Mouse (Mus musculus) neural tube, embryonic 13.5 days (tissue): ENCODE measurements around the gene Pkhd1. TPM values are rescaled to one million over a fixed set of nuclear protein-coding genes. Genes with fewer than 3 reads are reported as not detected.

ENCODE experiments used
- ATAC-seq: fragments of 200-750 bp; cut with Nextera tagmentation; 2 replicates; pipeline ENCODE4 v1.8.0; 2017; ENCODE audit warnings: low read depth, mild to moderate bottlenecking, moderate TSS enrichment, moderate library complexity
- H3K27ac ChIP-seq: fragments of 300-500 bp; sonication (generic); replicated peaks from 2 replicates; pipeline ENCODE4 v1.5.1; 2015; ENCODE audit warnings: moderate library complexity, mild to moderate bottlenecking, inconsistent platforms
- H3K27me3 ChIP-seq: fragments of 300-500 bp; sonication (generic); 2 replicates; pipeline ENCODE4 v1.6.1; 2015; ENCODE audit warnings: mild to moderate bottlenecking, inconsistent platforms
- H3K36me3 ChIP-seq: fragments of 300-500 bp; sonication (generic); 2 replicates; pipeline ENCODE4 v1.6.1; 2015; ENCODE audit warnings: mild to moderate bottlenecking, inconsistent platforms
- H3K4me1 ChIP-seq: fragments of 300-500 bp; sonication (generic); replicated peaks from 2 replicates; pipeline ENCODE4 v1.6.1; 2015; ENCODE audit warnings: inconsistent platforms
- H3K4me2 ChIP-seq: fragments of 300-500 bp; sonication (generic); 2 replicates; pipeline ENCODE4 v1.6.1; 2015; ENCODE audit warnings: inconsistent platforms, mild to moderate bottlenecking, moderate library complexity
- H3K4me3 ChIP-seq: fragments of 300-500 bp; sonication (generic); 2 replicates; pipeline ENCODE4 v1.5.1; 2015; ENCODE audit warnings: mild to moderate bottlenecking, inconsistent platforms
- H3K9ac ChIP-seq: fragments of 300-500 bp; sonication (generic); 2 replicates; pipeline ENCODE4 v1.6.1; 2015; ENCODE audit warnings: moderate library complexity, mild to moderate bottlenecking, inconsistent platforms
- H3K9me3 ChIP-seq: fragments of 300-500 bp; sonication (generic); 2 replicates; pipeline ENCODE4 v1.6.1; 2016; ENCODE audit warnings: inconsistent platforms
- WGBS: fragments of 180-500 bp; shearing (Covaris S2); methylation state at CpG from one replicate; pipeline ENCODE4 v1.1.7; 2015; 5-methylcytosine and 5-hydroxymethylcytosine counted together
- polyA plus RNA-seq: library from polyadenylated mRNA; unstranded; fragments of >200 nt; fragmentation: Nextera tagmentation; extraction: Ambion mirVana; gene quantifications from 2 replicates; pipeline ENCODE4 v1.2.1, GENCODE M21; 2015

Pkhd1 gene
- 0.03 TPM in 1 of 2 replicates, not detected in the other for polyA plus RNA-seq

DNA sequence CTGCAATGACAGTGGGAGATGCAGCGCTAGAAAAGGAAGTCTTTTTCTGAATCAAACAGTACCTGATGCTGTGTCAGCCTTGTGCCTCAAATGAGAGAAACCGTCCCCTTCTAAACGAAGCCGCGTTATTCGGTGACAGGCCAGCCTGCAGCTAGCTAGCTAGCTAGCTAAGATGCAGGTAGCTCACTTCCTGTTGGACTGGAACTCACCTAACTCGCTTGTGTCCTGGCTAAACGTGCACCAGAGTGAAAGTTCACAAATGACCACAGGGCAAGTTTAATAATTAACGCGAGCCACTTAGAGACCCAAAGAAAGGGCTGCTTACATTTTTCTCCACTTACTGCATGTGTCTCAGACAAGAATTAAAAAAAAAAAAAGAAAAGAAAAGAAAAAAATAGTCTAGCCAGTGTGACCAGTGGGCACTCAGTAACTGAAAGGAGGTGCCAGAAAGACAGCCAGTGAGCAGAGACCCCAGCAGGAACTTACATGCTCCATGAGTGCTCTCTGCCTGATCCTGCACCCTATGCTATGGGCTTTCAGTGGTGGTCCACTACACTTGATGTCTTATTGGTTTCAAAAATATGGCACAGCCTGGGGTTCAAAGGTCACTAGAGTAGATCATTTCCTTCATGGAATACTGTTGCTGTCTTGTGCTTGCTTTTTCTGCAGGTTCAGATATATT is at the start of gene Pkhd1:
Gene Pkhd1, minus strand, starts transcription at position 216 of the 682 bp plus-strand sequence.
- Histone ChIP-seq H3K36me3 (no peaks in the 10 kb centered on the region), H3K9me3 (no peaks in the 10 kb centered on the region), H3K9ac (no peak within 1 kb of the TSS), H3K4me3 (no peak within 1 kb of the TSS), H3K4me1 (no peaks in the 10 kb centered on the region), H3K27ac (no peak within 1 kb of the TSS), H3K27me3 (no peaks in the 10 kb centered on the region), H3K4me2 (no peak within 1 kb of the TSS)
- 79% methylated on average over 10 of the region's 10 CpGs for WGBS
- no peak for ATAC-seq

DNA sequence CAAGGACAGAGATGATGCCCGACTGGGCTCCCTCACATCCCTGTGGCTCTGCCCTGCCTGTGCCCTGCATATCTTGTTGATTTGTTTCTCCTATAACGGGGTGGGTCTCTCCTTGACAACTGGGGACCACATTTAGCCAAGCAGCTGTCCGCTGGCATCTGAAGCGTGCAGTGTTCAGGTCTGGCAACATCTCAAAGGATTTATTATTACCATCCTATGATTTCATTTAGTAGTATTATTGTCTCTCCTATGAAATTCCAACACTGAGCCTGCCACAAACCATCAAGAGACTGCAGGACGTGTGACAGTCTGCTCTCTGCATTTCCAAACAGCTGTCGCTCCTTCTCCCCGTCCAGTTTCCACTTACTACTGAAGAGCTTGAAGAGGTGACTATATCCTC is 49.7 kb upstream of the Pkhd1 start:
- Histone ChIP-seq H3K27me3 (no peaks in the 10 kb centered on the region), H3K9me3 (no peaks in the 10 kb centered on the region), H3K9ac (no peak overlapping the region), H3K4me1 (no peaks in the 10 kb centered on the region), H3K27ac (no peak overlapping the region), H3K36me3 (no peaks in the 10 kb centered on the region), H3K4me2 (no peak overlapping the region), H3K4me3 (no peak overlapping the region)
- ATAC-seq: no peak
- WGBS: 81% methylated on average over 7 of the region's 7 CpGs

DNA sequence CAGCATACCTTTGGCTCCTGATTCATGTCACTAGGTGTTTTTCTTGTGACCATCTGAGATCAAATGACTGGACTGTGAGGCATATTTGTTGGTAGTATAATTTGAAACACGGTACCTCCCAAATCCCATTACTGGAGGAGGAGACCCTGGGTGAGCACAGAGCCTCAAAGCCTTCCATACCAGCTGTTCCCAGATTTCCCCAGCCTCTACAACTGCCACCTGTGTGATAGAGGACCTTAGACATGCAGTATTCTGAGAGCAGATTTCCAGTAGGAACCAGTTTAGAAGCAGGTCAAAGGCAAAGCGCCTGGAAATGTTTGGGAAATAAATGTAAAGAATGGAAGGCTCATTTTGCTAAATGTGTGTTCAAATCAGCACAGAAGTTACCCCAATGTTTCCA is 48.4 kb upstream of the Pkhd1 start:
- no peaks in the 10 kb centered on the region for H3K36me3 ChIP-seq
- no peaks in the 10 kb centered on the region for H3K4me1 ChIP-seq
- no peak overlapping the region for H3K9ac ChIP-seq
- no peaks in the 10 kb centered on the region for H3K27me3 ChIP-seq
- no peaks in the 10 kb centered on the region for H3K9me3 ChIP-seq
- WGBS: 92% methylated on average over 2 of the region's 2 CpGs
- no peak for ATAC-seq
- H3K4me3 ChIP-seq: no peak overlapping the region
- H3K4me2 ChIP-seq: no peak overlapping the region
- H3K27ac ChIP-seq: no peak overlapping the region

DNA sequence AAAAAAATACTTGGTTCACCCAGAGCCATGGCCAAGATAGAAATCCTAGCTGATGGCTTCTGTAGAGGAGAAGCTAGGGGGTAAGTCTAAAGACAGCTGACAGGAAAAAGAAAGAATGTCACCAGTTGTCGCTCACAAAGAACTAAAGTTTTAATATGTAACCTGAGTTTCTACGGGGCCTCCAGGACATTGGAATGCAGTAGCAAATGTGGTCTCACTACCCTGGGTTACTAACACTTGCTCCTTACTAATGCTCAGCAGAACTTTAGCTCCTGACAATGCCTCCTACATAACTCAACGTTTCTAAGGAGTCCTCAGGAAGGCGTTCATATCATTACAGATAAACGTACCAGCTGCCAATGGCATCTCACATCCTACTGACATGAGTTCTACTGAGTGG is 37.2 kb upstream of the Pkhd1 start:
- Histone ChIP-seq H3K9ac (no peak overlapping the region), H3K4me2 (no peak overlapping the region), H3K36me3 (no peaks in the 10 kb centered on the region), H3K4me1 (no peaks in the 10 kb centered on the region), H3K27me3 (no peaks in the 10 kb centered on the region), H3K4me3 (no peak overlapping the region), H3K27ac (no peak overlapping the region), H3K9me3 (no peaks in the 10 kb centered on the region)
- ATAC-seq: no peak
- WGBS: 83% methylated on average over 5 of the region's 5 CpGs

DNA sequence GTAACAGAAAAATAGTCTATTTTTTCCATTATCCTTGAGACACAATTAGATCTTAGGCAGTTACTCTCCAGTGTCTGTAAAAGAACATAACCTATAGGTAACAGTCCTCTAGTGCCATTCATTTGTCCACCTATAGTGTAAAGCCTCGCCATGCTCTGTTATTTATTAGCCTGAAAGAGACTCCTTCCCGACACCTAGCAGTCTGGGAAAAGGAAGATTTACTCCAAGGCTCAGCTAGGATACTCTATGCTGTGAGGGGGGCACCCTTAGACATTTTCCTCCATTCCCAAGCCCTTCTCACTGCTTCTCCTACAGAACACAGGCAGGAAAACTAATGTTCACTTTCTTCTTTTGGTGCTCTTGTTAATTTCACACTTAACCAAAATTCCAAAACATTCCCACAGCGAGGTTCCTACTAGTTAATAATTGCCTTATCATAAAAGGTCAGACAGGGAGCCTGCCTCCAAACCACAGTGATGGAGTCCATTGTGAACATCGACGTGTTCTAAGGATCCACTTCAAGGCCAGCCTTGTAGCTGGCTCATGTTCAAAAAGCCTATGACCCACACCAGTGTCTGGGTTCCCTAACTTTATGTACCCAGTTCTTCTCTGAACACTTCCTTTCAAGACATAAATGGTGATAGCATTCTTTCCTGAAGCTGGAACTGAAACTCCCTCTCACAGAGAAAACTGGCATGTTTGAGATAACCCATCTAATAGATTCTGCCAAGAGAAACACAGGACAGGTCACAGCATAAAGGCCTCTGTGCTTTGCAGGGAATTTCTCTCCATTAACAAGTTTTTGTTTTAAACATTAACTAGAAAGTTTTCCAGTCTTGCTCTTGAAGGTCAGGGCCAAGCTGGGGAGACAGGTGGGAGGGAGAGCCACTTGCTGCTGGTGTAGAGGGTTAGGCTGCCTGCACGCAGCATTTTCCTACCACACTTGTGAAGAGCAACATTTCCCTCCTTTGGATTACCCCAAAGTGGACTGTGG is 35.9 kb upstream of the Pkhd1 start:
- Histone ChIP-seq H3K4me3 (no peak overlapping the region), H3K27me3 (no peaks in the 10 kb centered on the region), H3K9me3 (no peaks in the 10 kb centered on the region), H3K36me3 (no peaks in the 10 kb centered on the region), H3K27ac (no peak overlapping the region), H3K9ac (no peak overlapping the region), H3K4me2 (no peak overlapping the region), H3K4me1 (no peaks in the 10 kb centered on the region)
- ATAC-seq: no peak
- WGBS: 68% methylated on average over 6 of the region's 6 CpGs

DNA sequence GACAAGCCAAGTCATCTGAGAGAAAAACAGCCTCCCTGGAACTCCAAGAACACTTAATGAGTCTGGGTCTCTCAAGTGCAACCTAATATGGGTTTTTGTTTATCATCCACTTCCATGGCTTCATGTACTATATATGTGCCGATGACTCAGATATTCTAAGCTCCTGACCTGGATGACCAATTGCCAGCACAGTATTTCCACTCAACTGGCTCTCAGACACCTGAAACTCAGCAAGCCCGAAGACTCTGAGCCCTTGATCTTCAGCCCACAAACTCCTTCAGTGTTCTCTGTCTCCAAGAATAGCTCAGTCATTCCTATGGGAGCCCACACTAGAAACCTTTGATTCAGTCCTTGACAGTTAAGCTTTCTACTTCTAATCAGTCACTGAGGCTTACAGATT is 17.0 kb upstream of the Pkhd1 start:
- H3K27me3 ChIP-seq: no peaks in the 10 kb centered on the region

DNA sequence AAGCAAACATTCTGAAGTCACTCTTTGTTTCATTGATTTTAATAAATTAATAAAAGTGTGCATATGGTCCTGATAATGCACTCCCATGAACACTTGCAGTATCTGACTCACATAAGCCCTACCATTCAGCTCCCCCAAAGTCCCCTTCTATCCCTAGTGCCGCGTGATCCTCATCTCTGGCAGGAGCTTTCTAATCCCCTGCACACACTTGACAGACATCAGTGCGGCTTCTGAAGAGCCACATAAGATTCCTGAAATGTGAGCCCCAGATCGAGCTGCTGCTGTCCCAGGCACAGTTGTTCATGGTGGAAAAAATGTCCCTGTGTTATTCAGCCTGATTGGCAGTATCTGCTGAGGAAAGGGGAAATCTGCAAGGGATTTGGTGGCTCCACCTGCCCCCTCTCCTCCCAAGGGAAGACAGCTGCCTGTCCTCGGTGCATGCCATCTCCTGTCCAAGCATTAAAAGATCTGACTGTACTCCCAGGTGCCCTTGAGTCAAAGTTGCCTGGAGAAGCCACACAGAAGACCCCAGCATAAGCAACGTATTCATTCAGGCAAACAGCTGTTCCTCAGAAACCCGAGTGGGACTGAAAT is 15.5 kb upstream of the Pkhd1 start:
- Histone ChIP-seq H3K4me1 (no peaks in the 10 kb centered on the region), H3K4me3 (no peak overlapping the region), H3K27ac (no peak overlapping the region), H3K9me3 (no peaks in the 10 kb centered on the region), H3K27me3 (no peaks in the 10 kb centered on the region), H3K36me3 (no peaks in the 10 kb centered on the region), H3K4me2 (no peak overlapping the region), H3K9ac (no peak overlapping the region)
- WGBS: 83% methylated on average over 7 of the region's 7 CpGs
- ATAC-seq: no peak

More for the DNA sequence above, 17.0 kb upstream of the Pkhd1 start:
- no peaks in the 10 kb centered on the region for H3K4me1 ChIP-seq
- no peak overlapping the region for H3K27ac ChIP-seq
- no peaks in the 10 kb centered on the region for H3K9me3 ChIP-seq
- H3K9ac ChIP-seq: no peak overlapping the region
- no peak overlapping the region for H3K4me3 ChIP-seq
- no peaks in the 10 kb centered on the region for H3K36me3 ChIP-seq
- H3K4me2 ChIP-seq: no peak overlapping the region
- WGBS: 95% methylated on average over 2 of the region's 2 CpGs
- no peak for ATAC-seq

DNA sequence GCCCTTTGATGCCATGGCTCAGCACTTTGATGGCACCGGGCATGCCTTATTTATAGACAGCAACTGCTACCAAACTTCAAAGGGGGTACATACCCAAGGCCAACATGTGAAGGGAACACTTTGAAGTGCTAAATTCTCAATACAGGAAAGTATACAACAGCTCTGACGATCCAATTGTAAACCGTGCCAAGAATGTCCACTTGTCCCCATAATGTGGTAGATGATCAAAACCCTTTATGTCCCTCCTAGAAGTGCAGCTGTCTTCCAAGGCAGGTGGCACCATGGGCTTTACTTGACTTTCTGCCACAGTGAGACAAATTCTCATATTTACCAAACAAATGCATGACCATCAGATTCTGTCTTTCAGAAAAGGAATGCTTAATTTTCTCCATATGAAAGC is 6.7 kb upstream of the Pkhd1 start:
- Histone ChIP-seq H3K9ac (no peak overlapping the region), H3K27me3 (no peaks in the 10 kb centered on the region), H3K4me1 (no peaks in the 10 kb centered on the region), H3K36me3 (no peaks in the 10 kb centered on the region), H3K27ac (no peak overlapping the region), H3K4me3 (no peak overlapping the region), H3K4me2 (no peak overlapping the region), H3K9me3 (no peaks in the 10 kb centered on the region)
- 90% methylated on average over 3 of the region's 3 CpGs for WGBS
- no peak for ATAC-seq

DNA sequence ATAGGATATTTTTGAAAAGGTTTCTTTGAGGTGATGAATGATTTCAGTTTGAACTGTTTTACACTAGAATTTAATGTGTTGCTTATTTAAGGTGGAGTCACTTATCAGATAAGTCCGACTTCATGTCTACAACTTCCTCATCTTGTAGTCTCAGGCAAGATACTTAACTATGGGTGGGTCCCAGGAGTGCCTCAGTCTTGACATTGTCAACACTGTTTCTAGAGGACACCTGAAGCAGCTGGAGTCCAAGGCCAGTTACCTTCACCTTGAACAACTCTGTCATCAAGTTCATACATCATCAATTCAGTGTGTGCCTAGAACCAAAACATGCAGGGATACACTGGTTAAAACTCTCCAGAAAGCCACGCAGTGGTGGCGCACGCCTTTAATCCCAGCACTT is 5.5 kb upstream of the Pkhd1 start:
- Histone ChIP-seq H3K9me3 (no peaks in the 10 kb centered on the region), H3K4me1 (no peaks in the 10 kb centered on the region), H3K27me3 (no peaks in the 10 kb centered on the region), H3K4me2 (no peak overlapping the region), H3K9ac (no peak overlapping the region), H3K27ac (no peak overlapping the region), H3K4me3 (no peak overlapping the region), H3K36me3 (no peaks in the 10 kb centered on the region)
- ATAC-seq: no peak
- 94% methylated on average over 4 of the region's 4 CpGs for WGBS

DNA sequence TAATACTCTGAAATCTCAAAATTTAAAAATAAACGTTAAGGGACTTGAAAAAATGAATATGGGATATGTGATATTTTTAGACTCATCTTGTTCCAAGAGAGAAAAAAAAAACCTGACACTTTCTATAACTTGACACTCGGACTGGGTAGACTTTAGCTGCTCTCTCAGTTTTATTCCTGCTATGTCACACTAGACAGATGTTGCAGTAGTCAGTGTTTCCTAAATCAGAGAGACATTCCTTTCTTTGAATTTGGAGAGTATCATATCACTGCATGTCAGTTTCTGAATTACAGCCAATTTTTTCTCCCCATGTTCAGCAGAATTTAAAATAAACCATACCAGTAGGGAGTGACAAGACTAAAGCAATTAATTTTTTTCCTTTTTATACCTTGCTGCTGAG is 2.7 kb upstream of the Pkhd1 start:
- Histone ChIP-seq H3K4me2 (no peak overlapping the region), H3K27ac (no peak overlapping the region), H3K9me3 (no peaks in the 10 kb centered on the region), H3K36me3 (no peaks in the 10 kb centered on the region), H3K27me3 (no peaks in the 10 kb centered on the region), H3K4me1 (no peaks in the 10 kb centered on the region), H3K4me3 (no peak overlapping the region), H3K9ac (no peak overlapping the region)
- WGBS: 80% methylated on average over 2 of the region's 2 CpGs
- ATAC-seq: no peak

DNA sequence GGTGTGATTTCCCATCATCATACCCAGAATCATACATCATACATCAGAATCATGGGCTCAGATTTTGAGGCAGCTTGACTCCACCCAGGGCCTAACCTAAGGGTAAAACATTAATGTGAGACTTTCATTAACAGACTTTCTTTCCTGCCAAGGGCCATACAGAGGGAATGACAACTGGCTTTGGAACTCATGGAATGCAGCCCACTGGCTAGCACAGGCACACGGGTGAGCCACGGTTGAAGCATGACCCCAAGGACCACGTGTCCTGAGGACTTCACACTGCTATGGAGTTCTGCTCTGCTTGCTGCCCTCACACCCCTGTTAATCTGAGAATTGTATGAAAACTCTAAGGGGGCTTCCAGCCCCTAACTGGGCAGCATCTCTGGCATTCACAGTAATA is 1.5 kb upstream of the Pkhd1 start:
- WGBS: 65% methylated on average over 3 of the region's 3 CpGs
- no peak overlapping the region for H3K27ac ChIP-seq
- no peaks in the 10 kb centered on the region for H3K4me1 ChIP-seq
- H3K27me3 ChIP-seq: no peaks in the 10 kb centered on the region
- H3K9me3 ChIP-seq: no peaks in the 10 kb centered on the region
- no peak overlapping the region for H3K4me3 ChIP-seq
- H3K9ac ChIP-seq: no peak overlapping the region
- H3K4me2 ChIP-seq: no peak overlapping the region
- ATAC-seq: no peak
- H3K36me3 ChIP-seq: no peaks in the 10 kb centered on the region

DNA sequence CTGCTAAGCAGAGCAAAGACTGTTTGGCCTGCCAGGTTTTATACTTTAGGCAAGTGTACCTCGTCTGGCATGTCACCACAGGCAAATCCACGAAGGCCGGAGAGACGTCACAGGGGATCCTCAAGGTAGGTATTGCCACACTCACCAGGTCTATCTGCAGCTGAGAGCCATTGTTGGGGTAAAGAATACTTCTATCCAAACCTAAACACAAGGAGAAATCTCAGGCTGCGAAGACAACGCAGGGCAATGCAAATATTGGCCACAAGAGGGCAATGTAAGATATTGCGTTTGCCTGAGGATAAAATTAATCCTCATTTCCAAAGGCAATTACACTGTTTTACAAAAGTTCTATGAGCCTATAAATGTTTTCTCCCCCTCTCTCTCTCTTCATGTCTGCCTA is 5.2 kb downstream of the Pkhd1 start:
- 29% methylated on average over 7 of the region's 7 CpGs for WGBS
- H3K4me3 ChIP-seq: no peak overlapping the region
- H3K36me3 ChIP-seq: no peaks in the 10 kb centered on the region
- no peaks in the 10 kb centered on the region for H3K9me3 ChIP-seq
- ATAC-seq: no peak
- H3K27me3 ChIP-seq: no peaks in the 10 kb centered on the region
- H3K27ac ChIP-seq: no peak overlapping the region
- no peak overlapping the region for H3K4me2 ChIP-seq
- no peaks in the 10 kb centered on the region for H3K4me1 ChIP-seq
- H3K9ac ChIP-seq: no peak overlapping the region
